Mouse (Mus musculus) testis, adult 2 months (tissue): ENCODE measurements around the gene Aqp5. TPM values are rescaled to one million over a fixed set of nuclear protein-coding genes. Genes with fewer than 3 reads are reported as not detected.

Source experiments
- H3K27ac ChIP-seq: fragments of 200-500 bp; 2 replicates; pipeline ENCODE4 v1.5.1; 2012; ENCODE audit warnings: low read depth, low read length; ENCODE audit not compliant: control insufficient read depth, insufficient read depth
- H3K27me3 ChIP-seq: fragments of 200-500 bp; 2 replicates; pipeline ENCODE4 v1.6.1; 2012; ENCODE audit warnings: mild to moderate bottlenecking, low read length, moderate library complexity; ENCODE audit not compliant: control insufficient read depth, insufficient read depth
- H3K36me3 ChIP-seq: fragments of 200-500 bp; 2 replicates; pipeline ENCODE4 v1.6.1; 2012; ENCODE audit warnings: mild to moderate bottlenecking, low read length; ENCODE audit not compliant: control insufficient read depth, insufficient read depth
- H3K4me1 ChIP-seq: fragments of 200-500 bp; 2 replicates; pipeline ENCODE4 v1.6.1; 2012; ENCODE audit warnings: low read length; ENCODE audit not compliant: control insufficient read depth, insufficient read depth
- H3K4me3 ChIP-seq: fragments of 200-500 bp; 2 replicates; pipeline ENCODE4 v1.5.1; 2012; ENCODE audit warnings: low read depth, mild to moderate bottlenecking, low read length, moderate library complexity, mixed read lengths; ENCODE audit not compliant: control insufficient read depth
- CTCF ChIP-seq: fragments of 200-500 bp; IDR thresholded peaks from 2 replicates; pipeline ENCODE4 v1.5.1; 2012; ENCODE audit warnings: low read depth, mild to moderate bottlenecking, inconsistent platforms, low read length, moderate library complexity; ENCODE audit not compliant: control insufficient read depth, insufficient read depth, insufficient replicate concordance
- POLR2A ChIP-seq: fragments of 200-500 bp; IDR thresholded peaks from 2 replicates; pipeline ENCODE4 v1.6.1; 2012; ENCODE audit warnings: low read depth, mild to moderate bottlenecking, inconsistent platforms, low read length, moderate library complexity; ENCODE audit not compliant: control insufficient read depth
- polyA plus RNA-seq: library from polyadenylated mRNA; depleted of rRNA; stranded (reverse); fragments of >200 nt; gene quantifications from 2 replicates; pipeline ENCODE4 v1.2.3, GENCODE M21; 2012

Aqp5 gene
- polyA plus RNA-seq, 1 experiment = 1.1 TPM

DNA sequence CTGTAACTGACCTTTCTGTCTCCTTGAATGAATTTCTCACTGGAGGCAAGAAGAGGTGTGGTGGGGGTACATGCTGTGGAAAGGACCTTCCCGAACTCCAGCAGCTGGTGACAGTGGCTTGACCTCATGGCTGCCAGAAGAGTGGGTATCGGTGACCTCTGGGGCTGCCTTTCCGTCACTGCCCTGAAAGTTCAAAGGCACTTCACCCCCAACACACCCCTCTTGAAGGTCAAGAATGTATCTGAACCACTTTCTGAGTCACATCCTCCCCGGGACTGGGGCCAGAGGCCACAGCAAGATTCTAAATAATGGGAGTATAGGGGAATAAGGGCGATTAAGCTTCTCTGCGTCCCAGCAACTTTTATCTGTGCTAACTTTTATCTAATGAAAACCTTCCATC, 4.8 kb upstream of the Aqp5 start:
- Histone ChIP-seq H3K4me1 (peaks cover 17% of the 10 kb centered on the region), H3K27me3 (no peaks in the 10 kb centered on the region), H3K36me3 (no peaks in the 10 kb centered on the region), H3K27ac (no peak overlapping the region), H3K4me3 (no peak overlapping the region)
- TF ChIP-seq CTCF = no peak

DNA sequence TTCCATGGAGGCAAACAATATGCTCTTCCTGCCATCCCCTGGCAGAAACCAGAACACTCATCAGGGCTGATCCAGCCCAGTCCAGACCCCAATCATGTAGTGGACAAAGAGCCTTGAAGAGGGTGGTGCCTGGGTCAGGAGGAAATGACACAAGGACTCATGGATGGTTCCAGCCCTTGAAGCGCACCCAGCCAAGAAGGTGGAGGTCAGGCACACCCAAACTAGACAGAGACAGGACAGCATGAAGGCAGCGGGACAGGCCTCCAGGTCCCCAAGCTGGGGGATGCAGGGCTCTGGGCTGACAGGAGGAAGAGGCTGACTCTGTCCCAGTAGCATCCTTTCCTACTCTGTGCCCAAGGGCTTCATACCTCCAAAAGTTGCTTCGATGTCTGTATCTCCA, 4.1 kb upstream of the Aqp5 start:
- TF ChIP-seq POLR2A = no peak
- TF ChIP-seq CTCF = no peak
- no peak overlapping the region for H3K4me3 ChIP-seq
- no peaks in the 10 kb centered on the region for H3K27me3 ChIP-seq
- no peak overlapping the region for H3K27ac ChIP-seq
- no peaks in the 10 kb centered on the region for H3K36me3 ChIP-seq
- H3K4me1 ChIP-seq = peaks cover 21% of the 10 kb centered on the region

DNA sequence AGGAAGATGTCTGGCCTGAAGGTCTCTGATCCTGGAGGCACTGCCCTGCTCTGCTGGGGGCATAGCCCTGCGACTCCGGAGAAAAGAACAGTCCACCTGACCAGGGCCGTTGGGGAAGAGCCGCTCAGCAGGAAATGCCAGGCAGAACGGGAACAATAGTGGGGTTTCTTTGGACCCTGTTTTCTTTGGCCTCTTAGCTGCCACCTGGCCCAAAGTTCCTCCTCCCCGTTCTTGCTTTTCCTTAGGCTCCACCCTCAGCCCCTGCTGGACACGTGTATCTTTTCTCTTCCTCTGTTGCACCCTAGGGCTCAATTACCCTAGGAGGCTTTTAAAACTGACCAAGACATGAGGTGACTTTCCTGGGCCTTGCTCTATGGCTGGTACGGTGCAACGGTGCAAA, 1.3 kb upstream of the Aqp5 start:
- Histone ChIP-seq H3K4me3 (no peak overlapping the region), H3K4me1 (peaks cover 15% of the 10 kb centered on the region), H3K36me3 (no peaks in the 10 kb centered on the region), H3K27me3 (no peaks in the 10 kb centered on the region), H3K27ac (no peak overlapping the region)
- no peak for TF ChIP-seq POLR2A

DNA sequence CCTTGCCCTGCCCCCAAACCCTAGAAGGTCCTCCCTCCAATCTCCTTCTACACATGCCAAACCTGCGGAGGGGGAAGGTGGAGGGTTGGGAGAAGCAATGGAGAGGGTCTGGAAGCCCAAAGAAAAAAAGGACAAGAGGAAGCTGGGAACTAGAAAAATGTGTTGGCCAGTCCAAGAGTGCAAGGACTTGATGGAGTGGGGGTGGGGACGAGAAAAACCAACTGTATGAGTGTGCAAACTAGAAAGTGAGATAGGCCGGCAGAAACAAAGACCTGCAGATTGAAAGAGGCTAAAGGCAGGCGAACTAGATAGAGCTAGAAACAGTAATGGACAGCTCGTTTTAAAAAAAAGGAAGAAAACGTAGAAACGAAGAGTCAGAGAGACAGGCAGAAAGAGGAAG, 878 bp upstream of the Aqp5 start:
- TF ChIP-seq POLR2A (no peak), CTCF (no peak)
- no peak overlapping the region for H3K27ac ChIP-seq
- no peaks in the 10 kb centered on the region for H3K36me3 ChIP-seq
- H3K4me3 ChIP-seq = no peak overlapping the region
- peaks cover 11% of the 10 kb centered on the region for H3K4me1 ChIP-seq
- H3K27me3 ChIP-seq = no peaks in the 10 kb centered on the region

DNA sequence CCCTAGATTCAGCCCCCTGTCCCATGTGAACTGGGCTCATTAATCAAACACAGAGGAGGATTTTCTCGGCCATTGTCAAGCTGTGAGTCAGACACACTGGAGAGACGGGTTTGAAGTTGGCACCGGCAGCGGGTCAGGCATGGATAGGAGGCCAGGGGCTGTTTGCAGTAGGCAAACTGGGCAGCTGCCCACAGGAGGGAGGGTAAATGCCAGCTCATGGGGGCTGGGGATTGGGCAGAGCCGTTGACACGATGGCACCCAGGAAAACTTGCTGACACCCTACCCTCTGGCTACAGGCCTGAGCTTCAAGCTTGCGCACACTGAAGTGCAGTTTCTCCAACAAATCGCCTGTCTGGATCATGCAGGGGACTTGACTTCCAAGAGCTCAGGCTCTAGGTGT, 1.6 kb downstream of the Aqp5 start:
- no peaks in the 10 kb centered on the region for H3K27me3 ChIP-seq
- H3K4me1 ChIP-seq = peaks cover 8% of the 10 kb centered on the region
- TF ChIP-seq CTCF = no peak
- TF ChIP-seq POLR2A = no peak
- no peak overlapping the region for H3K4me3 ChIP-seq
- no peak overlapping the region for H3K27ac ChIP-seq
- no peaks in the 10 kb centered on the region for H3K36me3 ChIP-seq

DNA sequence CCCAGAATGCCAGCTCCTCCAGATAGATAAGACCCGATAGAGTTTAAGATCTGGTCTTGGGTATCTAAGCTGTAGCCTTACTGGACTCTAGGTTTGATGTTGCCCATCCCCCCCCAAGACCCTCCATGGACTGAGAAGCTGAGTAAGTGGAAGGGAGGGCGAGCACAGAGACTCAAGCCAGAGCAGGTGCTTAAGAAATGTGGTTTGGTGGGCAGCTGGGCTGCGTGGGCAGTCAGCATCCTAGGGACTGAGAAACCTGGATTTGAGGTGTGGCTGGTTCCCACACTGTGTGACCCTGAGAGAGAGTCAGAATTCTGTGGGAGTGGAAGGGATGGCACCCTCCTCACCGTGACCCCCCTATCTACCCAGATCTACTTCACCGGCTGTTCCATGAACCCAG, 2.3 kb downstream of the Aqp5 start:
- H3K36me3 ChIP-seq = no peaks in the 10 kb centered on the region
- no peak overlapping the region for H3K27ac ChIP-seq
- no peak overlapping the region for H3K4me3 ChIP-seq
- no peak for TF ChIP-seq POLR2A
- TF ChIP-seq CTCF = no peak
- H3K4me1 ChIP-seq = peaks cover 8% of the 10 kb centered on the region
- H3K27me3 ChIP-seq = no peaks in the 10 kb centered on the region

DNA sequence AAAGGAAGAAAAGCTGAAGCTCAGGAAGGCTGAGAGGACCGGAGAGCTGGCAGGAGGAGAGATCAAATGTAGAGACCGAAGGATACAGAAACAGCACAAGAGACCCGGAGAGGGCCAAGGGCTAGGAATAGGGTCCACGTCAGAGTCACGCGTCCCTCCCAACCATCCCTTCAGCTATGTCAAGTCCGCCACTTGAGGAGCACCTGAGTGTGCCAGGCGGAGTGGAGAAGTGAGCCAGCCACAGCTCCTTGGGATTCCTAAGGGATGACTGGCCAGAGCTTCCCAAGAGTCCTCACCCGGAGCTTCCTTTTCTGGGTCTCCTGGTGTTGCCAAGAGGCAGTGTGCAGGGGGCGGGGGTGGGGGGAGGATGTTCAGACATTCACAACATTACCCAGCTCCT, 4.4 kb downstream of the Aqp5 start:
- Histone ChIP-seq H3K4me3 (no peak overlapping the region), H3K27me3 (no peaks in the 10 kb centered on the region), H3K27ac (no peak overlapping the region), H3K4me1 (peaks cover 8% of the 10 kb centered on the region), H3K36me3 (no peaks in the 10 kb centered on the region)
- TF ChIP-seq POLR2A (no peak), CTCF (no peak)

DNA sequence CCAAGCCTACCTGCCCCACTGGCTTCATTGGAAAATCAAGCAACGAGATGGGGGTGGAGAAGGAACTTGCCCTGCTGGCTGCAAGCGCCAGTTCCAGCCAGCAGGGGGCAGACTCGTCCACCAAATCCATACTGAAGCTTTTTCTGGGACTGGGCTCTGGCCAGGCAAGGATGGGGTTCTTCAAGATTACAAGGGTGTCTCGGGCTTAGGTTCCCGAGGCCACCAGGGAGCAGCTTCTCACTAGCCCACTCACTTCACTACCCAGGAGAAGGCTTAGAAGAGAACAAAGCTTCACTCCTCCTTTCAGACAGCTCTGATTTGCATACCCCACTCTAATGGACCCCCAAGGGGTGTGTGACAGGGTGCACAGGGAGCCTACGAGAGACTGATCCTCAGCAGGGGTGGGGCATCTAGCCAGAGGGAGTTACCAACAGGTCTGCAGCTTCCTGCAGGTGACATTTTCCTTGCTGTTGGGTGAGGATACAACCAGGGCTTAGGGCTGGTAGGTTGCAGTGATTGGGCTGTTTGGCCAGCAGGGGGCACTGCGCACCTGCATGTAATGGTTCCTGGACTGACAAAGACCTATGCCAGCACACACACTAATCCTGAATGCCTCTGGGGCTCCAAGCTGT, 5.6 kb downstream of the Aqp5 start:
- Histone ChIP-seq H3K27me3 (no peaks in the 10 kb centered on the region), H3K36me3 (no peaks in the 10 kb centered on the region), H3K4me1 (peaks cover 1% of the 10 kb centered on the region; the same call in 1 of the 2 replicates), H3K27ac (no peak overlapping the region), H3K4me3 (no peak overlapping the region)
- TF ChIP-seq POLR2A (no peak), CTCF (peak; percentile 96)
